26 mouse cellular contexts compared by ENCODE assay signal in the genomic region with DNA sequence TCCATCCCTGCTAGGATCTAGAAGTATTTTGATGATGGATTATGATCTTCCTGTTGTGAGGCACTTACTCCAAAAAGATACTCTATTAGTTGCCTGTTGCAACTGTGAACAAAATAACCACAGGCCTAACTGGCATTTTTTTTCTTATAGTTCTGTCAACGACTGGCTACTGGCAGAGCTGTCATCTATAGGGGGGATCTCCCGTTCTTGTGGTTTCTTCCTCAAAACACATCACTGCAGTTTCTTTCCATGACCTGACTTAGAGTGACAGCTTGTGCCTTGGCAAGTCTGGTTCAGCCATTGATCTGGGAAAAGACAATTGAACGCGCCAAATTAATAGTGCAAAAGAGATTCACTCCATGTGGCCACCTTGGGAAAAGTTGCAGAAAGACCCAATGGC. TPM values are rescaled to one million over a fixed set of nuclear protein-coding genes. Genes with fewer than 3 reads are reported as not detected.
DNase-seq lines count a peak whose midpoint lies in the region; ATAC-seq and TF ChIP-seq lines count a peak whose summit lies in the region.
"Had no signal": no experiment of that assay in that cellular context is flagged by ENCODE, and none has a peak within 500 bp of the region (broad histone marks: within the 10 kb centered on the region; RNA-seq: fewer than 3 reads in every experiment).

No protein-coding gene starts in this region.

- H3K4me3 ChIP-seq in heart, embryonic 15.5 days = no peak overlapping the region
- H3K4me3 ChIP-seq in CH12.LX (replicated peaks in 1 of 3; ENCODE audit: low read depth in 2 of 3, low read length in 2 of 3, poor library complexity in 1 of 3) = no peak overlapping the region
- H3K4me3 ChIP-seq in thymus, adult 2 months (ENCODE audit: control insufficient read depth, insufficient read depth, low read length) = no peak overlapping the region
- no peak overlapping the region for H3K4me3 ChIP-seq in forebrain, embryonic 13.5 days
- H3K4me3 ChIP-seq: embryonic facial prominence, embryonic 10.5 days; embryonic facial prominence, embryonic 15.5 days; forebrain, embryonic 15.5 days; kidney, embryonic 15.5 days; limb, embryonic 12.5 days; liver, embryonic 12.5 days; midbrain, embryonic 13.5 days; neural tube, embryonic 13.5 days had no signal

- no peak for DNase-seq in heart, adult 11 months
- DNase-seq in 416B (ENCODE audit: low read depth) (peak; percentile 60), CH12.LX (ENCODE audit: extremely low read depth) (peak; percentile 18)
- no peak for DNase-seq in thymus, adult 2 months
- DNase-seq in gastrocnemius, adult 8-10 months (ENCODE audit: low spot score in 2 of 2) = no peak
- DNase-seq: cerebellum, adult 18-20 months; gastrocnemius, postnatal 36 days; kidney, adult 18-20 months; lung, adult 2 months; lung, postnatal 10 days had no signal

- no peaks in the 10 kb centered on the region for H3K27me3 ChIP-seq in heart, embryonic 15.5 days
- no peaks in the 10 kb centered on the region for H3K27me3 ChIP-seq in CH12.LX (replicated peaks)
- no peaks in the 10 kb centered on the region for H3K27me3 ChIP-seq in thymus, adult 2 months (ENCODE audit: control insufficient read depth, insufficient read depth, low read length)
- no peaks in the 10 kb centered on the region for H3K27me3 ChIP-seq in forebrain, embryonic 13.5 days
- H3K27me3 ChIP-seq: embryonic facial prominence, embryonic 15.5 days; forebrain, embryonic 15.5 days; kidney, embryonic 15.5 days; limb, embryonic 12.5 days; liver, embryonic 12.5 days; midbrain, embryonic 13.5 days; neural tube, embryonic 13.5 days had no signal

- no peak overlapping the region for H3K9ac ChIP-seq in heart, embryonic 15.5 days
- no peak overlapping the region for H3K9ac ChIP-seq in CH12.LX (ENCODE audit: insufficient read depth, low read depth)
- no peak overlapping the region for H3K9ac ChIP-seq in forebrain, embryonic 13.5 days
- H3K9ac ChIP-seq: embryonic facial prominence, embryonic 15.5 days; forebrain, embryonic 15.5 days; kidney, embryonic 15.5 days; limb, embryonic 12.5 days; liver, embryonic 12.5 days; midbrain, embryonic 13.5 days; neural tube, embryonic 13.5 days had no signal

- no peaks in the 10 kb centered on the region for H3K36me3 ChIP-seq in heart, embryonic 15.5 days
- no peaks in the 10 kb centered on the region for H3K36me3 ChIP-seq in CH12.LX (replicated peaks in 1 of 2; ENCODE audit: control insufficient read depth in 1 of 2, insufficient read depth in 1 of 2, low read length in 1 of 2)
- H3K36me3 ChIP-seq in thymus, adult 2 months (ENCODE audit: control insufficient read depth, insufficient read depth, low read length) = no peaks in the 10 kb centered on the region
- no peaks in the 10 kb centered on the region for H3K36me3 ChIP-seq in forebrain, embryonic 13.5 days (ENCODE audit: poor library complexity, severe bottlenecking)
- H3K36me3 ChIP-seq: embryonic facial prominence, embryonic 10.5 days; embryonic facial prominence, embryonic 15.5 days; forebrain, embryonic 15.5 days; G1E; kidney, embryonic 15.5 days; limb, embryonic 12.5 days; liver, embryonic 12.5 days; midbrain, embryonic 13.5 days; neural tube, embryonic 13.5 days had no signal

- no peak overlapping the region for H3K4me2 ChIP-seq in heart, embryonic 15.5 days
- H3K4me2 ChIP-seq in CH12.LX (ENCODE audit: insufficient read depth, low read depth, poor library complexity, severe bottlenecking) = no peak overlapping the region
- H3K4me2 ChIP-seq in forebrain, embryonic 13.5 days = no peak overlapping the region
- H3K4me2 ChIP-seq: embryonic facial prominence, embryonic 15.5 days; forebrain, embryonic 15.5 days; heart, embryonic 11.5 days; kidney, embryonic 15.5 days; limb, embryonic 12.5 days; liver, embryonic 12.5 days; midbrain, embryonic 13.5 days; neural tube, embryonic 13.5 days had no signal

- peaks cover 16% of the 10 kb centered on the region for H3K4me1 ChIP-seq in heart, embryonic 15.5 days (replicated peaks)
- H3K4me1 ChIP-seq in CH12.LX (ENCODE audit: control insufficient read depth in 1 of 2, insufficient read depth in 2 of 2) = peaks cover 0 to 15% of the 10 kb centered on the region in 2 experiments; a peak in 2 of 4 replicates
- H3K4me1 ChIP-seq in thymus, adult 2 months (replicated peaks; ENCODE audit: control insufficient read depth, insufficient read depth, low read length) = peaks cover 19% of the 10 kb centered on the region
- no peaks in the 10 kb centered on the region for H3K4me1 ChIP-seq in forebrain, embryonic 13.5 days
- H3K4me1 ChIP-seq: embryonic facial prominence, embryonic 10.5 days; embryonic facial prominence, embryonic 15.5 days; forebrain, embryonic 15.5 days; midbrain, embryonic 13.5 days; neural tube, embryonic 13.5 days had no signal

- ATAC-seq in heart, embryonic 15.5 days (replicated peaks; ENCODE audit: insufficient number of reproducible peaks, insufficient read depth, low FRiP score, low read depth) = no peak
- ATAC-seq in hematopoietic stem cell, adult 5-6 weeks (replicated peaks in 1 of 2; ENCODE audit: insufficient read depth in 1 of 2, low FRiP score in 2 of 2, low TSS enrichment in 1 of 2, low read depth in 1 of 2, poor library complexity in 2 of 2, severe bottlenecking in 2 of 2) = peak; percentile 18 to 22; a peak in 2 of 4 replicates
- no peak for ATAC-seq in forebrain, embryonic 13.5 days
- ATAC-seq: hindbrain, embryonic 16.5 days; liver, embryonic 12.5 days; midbrain, embryonic 13.5 days; Patski had no signal

- H3K27ac ChIP-seq in heart, embryonic 15.5 days = peak overlapping the region; percentile 58; the same call in 1 of the 2 replicates
- H3K27ac ChIP-seq in CH12.LX (ENCODE audit: insufficient read depth, low read depth) = no peak overlapping the region
- H3K27ac ChIP-seq in thymus, adult 2 months (ENCODE audit: control insufficient read depth, insufficient read depth, low read length) = no peak overlapping the region
- H3K27ac ChIP-seq in forebrain, embryonic 13.5 days = no peak overlapping the region
- H3K27ac ChIP-seq: embryonic facial prominence, embryonic 10.5 days; embryonic facial prominence, embryonic 15.5 days; forebrain, embryonic 15.5 days; kidney, embryonic 15.5 days; limb, embryonic 12.5 days; liver, embryonic 12.5 days; macrophage; midbrain, embryonic 13.5 days; neural tube, embryonic 13.5 days had no signal

- TF ChIP-seq POLR2A in CH12.LX (IDR thresholded peaks at IDR 0.05; ENCODE audit: low read depth, low read length) = no peak
- TF ChIP-seq POLR2A in thymus, adult 2 months (IDR thresholded peaks at IDR 0.05; ENCODE audit: control insufficient read depth, extremely low read depth, insufficient read depth, low read length, poor library complexity) = no peak

- no peak for TF ChIP-seq RAD21 in CH12.LX (IDR thresholded peaks at IDR 0.05; ENCODE audit: low read depth, low read length)

- dilution Hi-C loops in CH12.LX (cut with MboI; ENCODE audit: extremely low pct_ligation_motif_present, extremely low pct_unique_long_range_greater_than_20kb, low sequenced_read_pairs) = no loop called here

- H3K79me2 ChIP-seq in CH12.LX (replicated peaks; ENCODE audit: control insufficient read depth, extremely low read depth, insufficient read depth, poor library complexity, severe bottlenecking) = no peaks in the 10 kb centered on the region

- in situ Hi-C loops in CH12.LX (cut with MboI; ENCODE audit: low pct_ligation_motif_present, low pct_unique_long_range_greater_than_20kb, low sequenced_read_pairs) = no loop called here

- no peaks in the 10 kb centered on the region for H3K9me3 ChIP-seq in heart, embryonic 15.5 days (replicated peaks)
- H3K9me3 ChIP-seq in CH12.LX (replicated peaks; ENCODE audit: low read length) = peaks cover 2% of the 10 kb centered on the region
- no peaks in the 10 kb centered on the region for H3K9me3 ChIP-seq in forebrain, embryonic 13.5 days (replicated peaks)
- H3K9me3 ChIP-seq: embryonic facial prominence, embryonic 10.5 days; embryonic facial prominence, embryonic 15.5 days; forebrain, embryonic 15.5 days; G1E; kidney, embryonic 15.5 days; liver, embryonic 12.5 days; midbrain, embryonic 13.5 days had no signal

- TF ChIP-seq CTCF in CH12.LX (conservative IDR thresholded peaks at IDR 0.05 in 1 of 2, IDR thresholded peaks at IDR 0.05 in 1 of 2; ENCODE audit: low read depth in 2 of 2, low read length in 2 of 2) = no peak
- TF ChIP-seq CTCF in thymus, adult 2 months (IDR thresholded peaks at IDR 0.05; ENCODE audit: borderline replicate concordance, control insufficient read depth, extremely low read depth, insufficient read depth, low read length, poor library complexity) = no peak

- TF ChIP-seq EP300 in CH12.LX (IDR thresholded peaks at IDR 0.05; ENCODE audit: low read length) = no peak

- WGBS in heart, embryonic 15.5 days = 69% methylated on average over 4 of the region's 4 CpGs
- WGBS in thymus, adult 2 months = 45% methylated on average over 4 of the region's 4 CpGs
- WGBS in forebrain, embryonic 13.5 days = 88% methylated on average over 4 of the region's 4 CpGs

TF ChIP-seq in CH12.LX, 34 proteins besides CTCF, POLR2A, EP300 and RAD21:
- TF ChIP-seq ELF1 (IDR thresholded peaks at IDR 0.05; ENCODE audit: low read depth, low read length) = no peak
- TF ChIP-seq MAX (IDR thresholded peaks at IDR 0.05; ENCODE audit: low read length) = no peak
- no peak for TF ChIP-seq USF2 (conservative IDR thresholded peaks at IDR 0.05; ENCODE audit: low read depth, low read length)
- TF ChIP-seq BHLHE40 (IDR thresholded peaks at IDR 0.05; ENCODE audit: low read depth, low read length) = no peak
- no peak for TF ChIP-seq TCF12 (IDR thresholded peaks at IDR 0.05; ENCODE audit: low read depth, low read length)
- TF ChIP-seq HCFC1 (IDR thresholded peaks at IDR 0.05; ENCODE audit: low read depth, low read length) = no peak
- no peak for TF ChIP-seq ZNF384 (IDR thresholded peaks at IDR 0.05; ENCODE audit: low read depth, low read length)
- TF ChIP-seq IRF4 (IDR thresholded peaks at IDR 0.05; ENCODE audit: low read depth, low read length) = no peak
- no peak for TF ChIP-seq MAZ (IDR thresholded peaks at IDR 0.05; ENCODE audit: low read depth, low read length)
- no peak for TF ChIP-seq USF1 (IDR thresholded peaks at IDR 0.05; ENCODE audit: low read depth, low read length)
- no peak for TF ChIP-seq ZKSCAN1 (IDR thresholded peaks at IDR 0.05; ENCODE audit: borderline replicate concordance, low read depth, low read length)
- no peak for TF ChIP-seq RCOR1 (conservative IDR thresholded peaks at IDR 0.05; ENCODE audit: low read depth, low read length)

RNA-seq across cellular contexts. Expression of a gene that starts 59.4 kb away (rescaled TPM):
- 292 and 296 TPM in 2 replicates for polyA plus RNA-seq in heart, embryonic 15.5 days (2015; fragmentation: Nextera tagmentation; extraction: Ambion mirVana)
- 835 and 931 TPM in 2 replicates for total RNA-seq in CH12.LX (2012; rRNA removed)
- total RNA-seq in CH12.LX (2014; rRNA removed) = 828 and 923 TPM in 2 replicates
- 2,454 and 2,884 TPM in 2 replicates for polyA plus RNA-seq in CH12.LX (2012; ENCODE audit: insufficient read length, low read depth)
- 1,887 and 2,311 TPM in 2 replicates for total RNA-seq in hematopoietic stem cell, adult 5-6 weeks (2017)
- polyA plus RNA-seq in thymus, adult 2 months (2012; rRNA removed) = 95.1 and 109 TPM in 2 replicates
- 100 to 1,000 TPM; 174 to 282 (median 238) TPM for total RNA-seq in gastrocnemius, adult 8-10 months (2022)
- polyA plus RNA-seq in forebrain, embryonic 13.5 days (2015; fragmentation: Nextera tagmentation; extraction: Ambion mirVana) = 351 and 352 TPM in 2 replicates

Comparison
In these comparisons a context has a peak if more than half of its experiments do, and no peak if none do; other contexts are left out.
1. ATAC-seq: peak in hematopoietic stem cell, adult 5-6 weeks (2 of 2); none in heart, embryonic 15.5 days (single experiment) and forebrain, embryonic 13.5 days (single experiment).
2. DNase-seq: peak in 416B (single experiment) and CH12.LX (single experiment); none in heart, adult 11 months (single experiment), thymus, adult 2 months (single experiment) and gastrocnemius, adult 8-10 months (0 of 2).